Mouse (Mus musculus) right cerebral cortex, postnatal 4 days (tissue): Measurements from ENCODE around the gene Midn.

Experiments used
- DNase-seq: peaks from one replicate; pipeline ENCODE4 v3.0.0-alpha.2; 2022

Gene Midn

GRCm38 (mm10) chr10:80172527-80173292, 24.6 kb downstream of the Midn start, which contains the start of gene 1600002K03Rik:
Gene 1600002K03Rik (plus strand): TSS chr10:80172944.
- DNase-seq: peak; percentile 81

- no peak for DNase-seq
These were observed 25.3 kb downstream of the Midn start for GRCm38 (mm10) chr10:80173358-80173757.

- no peak for DNase-seq
These were observed 26.0 kb downstream of the Midn start for GRCm38 (mm10) chr10:80173955-80174640.

- DNase-seq: no peak
These were observed 26.6 kb downstream of the Midn start for GRCm38 (mm10) chr10:80174705-80175104.

GRCm38 (mm10) chr10:80175536-80176269, 27.6 kb downstream of the Midn start:
- no peak for DNase-seq

- DNase-seq: no peak
These were observed 28.3 kb downstream of the Midn start for GRCm38 (mm10) chr10:80176270-80176834.

- no peak for DNase-seq
These were observed 29.6 kb downstream of the Midn start for GRCm38 (mm10) chr10:80177441-80178279.

- DNase-seq: no peak
These were observed 31.3 kb downstream of the Midn start, which contains the start of gene Efna2 for GRCm38 (mm10) chr10:80179068-80180051. Gene Efna2 (plus strand): TSS chr10:80179482.

- DNase-seq: no peak
These were observed 32.2 kb downstream of the Midn start for GRCm38 (mm10) chr10:80180288-80180687.

GRCm38 (mm10) chr10:80180823-80181222, 32.8 kb downstream of the Midn start:
- DNase-seq: no peak

GRCm38 (mm10) chr10:80182547-80182946, 34.5 kb downstream of the Midn start:
- DNase-seq: no peak

GRCm38 (mm10) chr10:80186649-80187048, 38.6 kb downstream of the Midn start:
- DNase-seq: no peak

- DNase-seq: no peak
These were observed 39.7 kb downstream of the Midn start for GRCm38 (mm10) chr10:80187739-80188138.

- no peak for DNase-seq
These were observed 40.5 kb downstream of the Midn start for GRCm38 (mm10) chr10:80188453-80189024.

GRCm38 (mm10) chr10:80189999-80190398, 41.9 kb downstream of the Midn start:
- no peak for DNase-seq

GRCm38 (mm10) chr10:80190491-80191051, 42.5 kb downstream of the Midn start:
- DNase-seq: peak; percentile 64

- no peak for DNase-seq
These were observed 45.9 kb downstream of the Midn start for GRCm38 (mm10) chr10:80193976-80194375.

GRCm38 (mm10) chr10:80194441-80194840, 46.4 kb downstream of the Midn start:
- no peak for DNase-seq

- DNase-seq: no peak
These were observed 48.1 kb downstream of the Midn start for GRCm38 (mm10) chr10:80196167-80196566.
